Mouse (Mus musculus) lung, embryonic 15.5 days (tissue): Measurements from ENCODE around the gene Mpo. TPM values are rescaled to one million over a fixed set of nuclear protein-coding genes. Genes with fewer than 3 reads are reported as not detected.

Experiments used
- ATAC-seq: fragments of 200-750 bp; cut with Nextera tagmentation; 2 replicates; pipeline ENCODE4 v1.8.0; 2017; ENCODE audit warnings: moderate number of reproducible peaks, borderline replicate concordance; ENCODE audit not compliant: low FRiP score, low TSS enrichment; ENCODE audit errors: extremely low read depth
- H3K27ac ChIP-seq: fragments of 300-500 bp; sonication (generic); 2 replicates; pipeline ENCODE4 v1.5.1; 2015; ENCODE audit warnings: moderate library complexity, mild to moderate bottlenecking, inconsistent platforms
- H3K27me3 ChIP-seq: fragments of 300-500 bp; sonication (generic); 2 replicates; pipeline ENCODE4 v1.6.1; 2015; ENCODE audit warnings: inconsistent platforms
- H3K36me3 ChIP-seq: fragments of 300-500 bp; sonication (generic); 2 replicates; pipeline ENCODE4 v1.6.1; 2015; ENCODE audit warnings: inconsistent platforms
- H3K4me1 ChIP-seq: fragments of 300-500 bp; sonication (generic); 2 replicates; pipeline ENCODE4 v1.6.1; 2015; ENCODE audit warnings: inconsistent platforms
- H3K4me2 ChIP-seq: fragments of 300-500 bp; sonication (generic); 2 replicates; pipeline ENCODE4 v1.6.1; 2015; ENCODE audit warnings: inconsistent platforms, mild to moderate bottlenecking, moderate library complexity
- H3K4me3 ChIP-seq: fragments of 300-500 bp; sonication (generic); 2 replicates; pipeline ENCODE4 v1.5.1; 2015; ENCODE audit warnings: mild to moderate bottlenecking, inconsistent platforms
- H3K9ac ChIP-seq: fragments of 300-500 bp; sonication (generic); 2 replicates; pipeline ENCODE4 v1.6.1; 2015; ENCODE audit warnings: inconsistent platforms
- H3K9me3 ChIP-seq: fragments of 300-500 bp; sonication (generic); 2 replicates; pipeline ENCODE4 v1.6.1; 2016; ENCODE audit warnings: inconsistent platforms
- WGBS: fragments of 180-500 bp; shearing (Covaris S2); methylation state at CpG from one replicate; pipeline ENCODE4 v1.1.7; 2015; 5-methylcytosine and 5-hydroxymethylcytosine counted together
- polyA plus RNA-seq: library from polyadenylated mRNA; unstranded; fragments of >200 nt; fragmentation: Nextera tagmentation; extraction: Ambion mirVana; gene quantifications from 2 replicates; pipeline ENCODE4 v1.2.1, GENCODE M21; 2015

Mpo gene
- polyA plus RNA-seq, 1 experiment from 2014 or later: 0.71 TPM

GRCm38 (mm10) chr11:87758957-87759608, 34.3 kb upstream of the Mpo start:
- Histone ChIP-seq H3K4me1 (0 out of 2 replicates have a peak, but pooled peaks cover 6% of the 10 kb centered on the region), H3K9ac (no peak overlapping the region), H3K4me3 (no peak overlapping the region), H3K27ac (no peak overlapping the region), H3K27me3 (peaks cover 50% of the 10 kb centered on the region), H3K36me3 (no peaks in the 10 kb centered on the region), H3K9me3 (no peaks in the 10 kb centered on the region), H3K4me2 (no peak overlapping the region)
- WGBS: 65% methylated on average over 4 of the region's 4 CpGs
- no peak for ATAC-seq

- ATAC-seq: no peak
- 4% methylated on average over 3 of the region's 3 CpGs for WGBS
- peaks cover 55% of the 10 kb centered on the region for H3K27me3 ChIP-seq
Measured at GRCm38 (mm10) chr11:87759609-87760005, 33.8 kb upstream of the Mpo start.

GRCm38 (mm10) chr11:87760301-87761081, 32.9 kb upstream of the Mpo start, which contains the start of gene Tspoap1:
Tspoap1 (plus strand) TSS chr11:87760541.
- H3K4me3 ChIP-seq: no peak within 1 kb of the TSS
- H3K4me2 ChIP-seq: no peak within 1 kb of the TSS
- H3K9ac ChIP-seq: no peak within 1 kb of the TSS
- 12% methylated on average over 23 of the region's 23 CpGs for WGBS
- H3K27ac ChIP-seq: no peak within 1 kb of the TSS
- H3K36me3 ChIP-seq: no peaks in the 10 kb centered on the region
- 0 out of 2 replicates have a peak, but pooled peaks cover 11% of the 10 kb centered on the region for H3K4me1 ChIP-seq
- H3K9me3 ChIP-seq: no peaks in the 10 kb centered on the region
- no peak for ATAC-seq
- H3K27me3 ChIP-seq: peaks cover 64% of the 10 kb centered on the region

More at GRCm38 (mm10) chr11:87759609-87760005, 33.8 kb upstream of the Mpo start:
- no peak overlapping the region for H3K9ac ChIP-seq
- no peaks in the 10 kb centered on the region for H3K36me3 ChIP-seq
- H3K4me1 ChIP-seq: 0 out of 2 replicates have a peak, but pooled peaks cover 9% of the 10 kb centered on the region
- no peak overlapping the region for H3K27ac ChIP-seq
- H3K9me3 ChIP-seq: no peaks in the 10 kb centered on the region
- no peak overlapping the region for H3K4me3 ChIP-seq
- no peak overlapping the region for H3K4me2 ChIP-seq

- 0 out of 2 replicates have a peak, but pooled peaks cover 11% of the 10 kb centered on the region for H3K4me1 ChIP-seq
- no peak overlapping the region for H3K4me2 ChIP-seq
- no peak for ATAC-seq
- 68% methylated on average over 11 of the region's 11 CpGs for WGBS
- no peak overlapping the region for H3K9ac ChIP-seq
- no peak overlapping the region for H3K4me3 ChIP-seq
- no peaks in the 10 kb centered on the region for H3K36me3 ChIP-seq
- peaks cover 72% of the 10 kb centered on the region for H3K27me3 ChIP-seq
- H3K9me3 ChIP-seq: no peaks in the 10 kb centered on the region
- no peak overlapping the region for H3K27ac ChIP-seq
Measured at GRCm38 (mm10) chr11:87761181-87761721, 32.1 kb upstream of the Mpo start.

GRCm38 (mm10) chr11:87761806-87762701, 31.3 kb upstream of the Mpo start:
- H3K9me3 ChIP-seq: no peaks in the 10 kb centered on the region
- no peak overlapping the region for H3K4me3 ChIP-seq
- 77% methylated on average over 14 of the region's 14 CpGs for WGBS
- H3K4me2 ChIP-seq: no peak overlapping the region
- no peak for ATAC-seq
- no peak overlapping the region for H3K27ac ChIP-seq
- H3K36me3 ChIP-seq: no peaks in the 10 kb centered on the region
- no peak overlapping the region for H3K9ac ChIP-seq
- H3K27me3 ChIP-seq: peaks cover 80% of the 10 kb centered on the region
- H3K4me1 ChIP-seq: 0 out of 2 replicates have a peak, but pooled peaks cover 11% of the 10 kb centered on the region

- Histone ChIP-seq H3K36me3 (no peaks in the 10 kb centered on the region), H3K9ac (no peak overlapping the region), H3K4me1 (0 out of 2 replicates have a peak, but pooled peaks cover 11% of the 10 kb centered on the region), H3K9me3 (no peaks in the 10 kb centered on the region), H3K4me3 (no peak overlapping the region), H3K4me2 (0 out of 2 replicates have a peak overlapping the region, but pooled peaks have one; percentile 93), H3K27ac (no peak overlapping the region), H3K27me3 (peaks cover 80% of the 10 kb centered on the region)
- no peak for ATAC-seq
- WGBS: 44% methylated on average over 12 of the region's 12 CpGs
Measured at GRCm38 (mm10) chr11:87762702-87763385, 30.5 kb upstream of the Mpo start.

GRCm38 (mm10) chr11:87763511-87763987, 29.8 kb upstream of the Mpo start:
- H3K27me3 ChIP-seq: peaks cover 80% of the 10 kb centered on the region
- H3K27ac ChIP-seq: no peak overlapping the region
- 0 out of 2 replicates have a peak, but pooled peaks cover 11% of the 10 kb centered on the region for H3K4me1 ChIP-seq
- 2% methylated on average over 17 of the region's 17 CpGs for whole genome bisulfite sequencing
- no peaks in the 10 kb centered on the region for H3K9me3 ChIP-seq
- H3K9ac ChIP-seq: peak overlapping the region; percentile 47; the same call in 1 of the 2 replicates
- peak overlapping the region; percentile 93 for H3K4me2 ChIP-seq
- ATAC-seq: peak; percentile 27; the same call in 1 of the 2 replicates
- no peaks in the 10 kb centered on the region for H3K36me3 ChIP-seq
- peak overlapping the region; percentile 48 for H3K4me3 ChIP-seq

GRCm38 (mm10) chr11:87763988-87764876, 29.1 kb upstream of the Mpo start:
- peak; percentile 12; the same call in 1 of the 2 replicates for ATAC-seq
- Histone ChIP-seq H3K4me2 (peak overlapping the region; percentile 93), H3K9me3 (no peaks in the 10 kb centered on the region), H3K27me3 (peaks cover 78% of the 10 kb centered on the region), H3K9ac (peak overlapping the region; percentile 47), H3K4me1 (0 out of 2 replicates have a peak, but pooled peaks cover 11% of the 10 kb centered on the region), H3K27ac (no peak overlapping the region), H3K36me3 (no peaks in the 10 kb centered on the region), H3K4me3 (peak overlapping the region; percentile 48)
- under 1% methylated on average over 64 of the region's 65 CpGs for WGBS

GRCm38 (mm10) chr11:87768745-87769144, 24.6 kb upstream of the Mpo start:
- no peaks in the 10 kb centered on the region for H3K36me3 ChIP-seq
- no peak overlapping the region for H3K4me2 ChIP-seq
- H3K4me1 ChIP-seq: 0 out of 2 replicates have a peak, but pooled peaks cover 6% of the 10 kb centered on the region
- H3K9me3 ChIP-seq: no peaks in the 10 kb centered on the region
- 83% methylated on average over 2 of the region's 4 CpGs for WGBS
- no peak overlapping the region for H3K27ac ChIP-seq
- no peak for ATAC-seq
- H3K27me3 ChIP-seq: peaks cover 33% of the 10 kb centered on the region
- H3K9ac ChIP-seq: no peak overlapping the region
- no peak overlapping the region for H3K4me3 ChIP-seq

GRCm38 (mm10) chr11:87770989-87771388, 22.4 kb upstream of the Mpo start:
- WGBS: 46% methylated on average over 3 of the region's 3 CpGs
- H3K4me2 ChIP-seq: no peak overlapping the region
- H3K4me3 ChIP-seq: no peak overlapping the region
- H3K4me1 ChIP-seq: no peaks in the 10 kb centered on the region
- ATAC-seq: no peak
- H3K27me3 ChIP-seq: peaks cover 11% of the 10 kb centered on the region
- no peaks in the 10 kb centered on the region for H3K36me3 ChIP-seq
- H3K9me3 ChIP-seq: no peaks in the 10 kb centered on the region
- H3K9ac ChIP-seq: no peak overlapping the region
- H3K27ac ChIP-seq: no peak overlapping the region
